Mouse (Mus musculus): ENCODE data around the gene Myo9b. TPM values are rescaled to one million over a fixed set of nuclear protein-coding genes. Genes with fewer than 3 reads are reported as not detected.

The Myo9b gene
- polyA plus RNA-seq, 1 experiment from 2014 or later = 9.1 TPM

DNA sequence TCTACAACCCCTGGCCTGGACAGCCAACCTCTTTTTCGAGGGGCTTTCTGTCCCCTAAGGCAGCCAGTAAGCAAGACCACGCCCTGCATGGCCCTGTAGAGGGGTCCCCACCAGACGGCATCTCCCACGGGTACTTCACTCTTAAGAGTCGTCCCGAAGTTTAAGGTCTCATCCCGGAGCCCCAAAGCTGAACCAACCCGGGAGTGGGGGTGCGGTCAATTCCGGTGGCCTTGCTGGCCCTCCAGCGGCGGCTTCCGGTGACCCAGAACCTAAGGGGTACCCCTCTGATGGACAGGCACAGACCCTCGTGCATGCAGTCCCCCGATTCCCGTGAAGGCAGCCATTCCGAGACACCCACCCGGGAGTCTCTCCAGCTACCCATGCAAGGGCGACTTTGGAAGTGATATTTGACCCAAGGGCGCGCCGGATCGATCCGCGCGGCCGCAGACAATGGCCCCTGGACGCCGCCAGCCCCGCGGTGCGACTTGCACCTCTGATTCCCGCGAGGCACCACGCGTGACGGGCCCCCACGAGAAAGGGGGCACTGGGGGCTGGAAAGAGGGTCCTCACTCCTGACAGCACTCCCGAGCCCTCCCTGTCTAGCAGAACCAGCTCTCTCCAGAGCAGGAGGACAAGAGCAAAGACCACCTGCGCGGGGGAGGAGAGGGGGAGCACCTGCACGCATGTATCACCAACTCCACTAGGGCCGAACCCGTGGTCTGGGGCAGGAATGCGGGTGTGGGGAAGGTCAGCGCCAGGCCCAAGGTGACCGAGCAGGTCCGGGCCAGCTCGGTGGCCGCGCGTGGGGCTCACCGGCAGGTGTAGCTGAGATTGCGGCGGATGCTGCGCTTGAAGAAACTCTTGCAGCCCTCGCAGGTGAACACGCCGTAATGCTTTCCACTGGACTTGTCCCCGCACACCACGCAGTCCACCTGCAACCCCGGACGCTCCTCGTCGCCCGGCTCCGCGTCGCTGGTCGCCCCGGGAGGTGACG lies 108.0 kb downstream of the Myo9b start:
- DNase-seq (ENCODE audit: low spot score) (no peak), ATAC-seq (no peak)
- H3K9ac ChIP-seq (replicated peaks; ENCODE audit: low read depth) = peak overlapping the region; percentile 84
- H3K4me3 ChIP-seq (ENCODE audit: low read depth, low read length) = peak overlapping the region; percentile 93
- peak overlapping the region; percentile 94 for H3K27ac ChIP-seq (ENCODE audit: low read length)
- WGBS = under 1% methylated on average over 68 of the region's 72 CpGs
- H3K36me3 ChIP-seq (ENCODE audit: insufficient read depth, low read length) = peaks cover 3% of the 10 kb centered on the region; the same call in 1 of the 2 replicates
- TF ChIP-seq CTCF (IDR thresholded peaks at IDR 0.05) (no peak), EP300 (IDR thresholded peaks at IDR 0.05) (no peak)
- no peaks in the 10 kb centered on the region for H3K9me3 ChIP-seq (ENCODE audit: low read length)
- H3K27me3 ChIP-seq (replicated peaks; ENCODE audit: insufficient read depth, low read length) = no peaks in the 10 kb centered on the region
- peaks cover 37% of the 10 kb centered on the region for H3K4me1 ChIP-seq (ENCODE audit: insufficient read depth, low read depth, low read length)
- peak overlapping the region; percentile 99 for H3K4me2 ChIP-seq (replicated peaks; ENCODE audit: low read depth, low read length)

DNA sequence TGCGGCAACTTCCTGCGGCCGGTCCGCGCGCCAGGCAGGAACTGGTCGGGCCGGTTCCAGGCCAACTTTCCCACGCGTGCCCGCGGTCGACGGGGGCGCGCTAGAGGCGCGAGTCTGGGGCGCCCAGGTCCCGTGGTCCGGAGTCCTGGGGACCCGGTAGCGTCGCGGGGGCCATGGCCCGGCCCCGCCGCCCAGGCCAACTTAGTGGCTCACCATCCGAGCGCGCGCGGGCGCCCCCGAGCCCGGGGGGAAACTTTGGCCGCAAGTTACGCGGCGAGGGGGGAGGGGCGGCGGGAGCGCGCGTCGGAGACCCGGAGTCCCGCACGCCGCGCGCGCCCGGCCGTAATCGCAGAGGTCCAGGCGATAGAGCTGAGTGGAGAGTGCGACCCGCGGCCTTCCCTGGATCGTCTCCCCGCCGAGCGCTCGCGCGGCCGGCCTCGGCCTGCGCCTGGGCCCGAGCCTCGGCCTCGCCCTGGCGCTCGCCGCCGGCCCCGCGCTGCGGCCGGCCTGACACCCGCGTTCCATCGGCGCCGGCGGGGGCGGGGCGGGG lies 109.0 kb downstream of the Myo9b start, which contains the start of gene Nr2f6:
TSS of gene Nr2f6 (minus strand) at position 540 of the 550 bp plus-strand sequence.
- Histone ChIP-seq H3K9me3 (ENCODE audit: low read length) (no peaks in the 10 kb centered on the region), H3K27ac (ENCODE audit: low read length) (peak within 1 kb of the TSS; percentile 94), H3K36me3 (ENCODE audit: insufficient read depth, low read length) (0 out of 2 replicates have a peak, but pooled peaks cover 3% of the 10 kb centered on the region), H3K4me3 (ENCODE audit: low read depth, low read length) (peak within 1 kb of the TSS; percentile 93), H3K4me1 (ENCODE audit: insufficient read depth, low read depth, low read length) (peaks cover 29% of the 10 kb centered on the region), H3K4me2 (replicated peaks; ENCODE audit: low read depth, low read length) (peak within 1 kb of the TSS; percentile 99), H3K27me3 (replicated peaks; ENCODE audit: insufficient read depth, low read length) (no peaks in the 10 kb centered on the region), H3K9ac (replicated peaks; ENCODE audit: low read depth) (peak within 1 kb of the TSS; percentile 84)
- peak; percentile 59 for ATAC-seq
- TF ChIP-seq EP300 (IDR thresholded peaks at IDR 0.05) (no peak), CTCF (IDR thresholded peaks at IDR 0.05) (no peak; the same call in 1 of the 2 replicates)
- peak; percentile 72 for DNase-seq (ENCODE audit: low spot score)
- WGBS = 5% methylated on average over 44 of the region's 89 CpGs

DNA sequence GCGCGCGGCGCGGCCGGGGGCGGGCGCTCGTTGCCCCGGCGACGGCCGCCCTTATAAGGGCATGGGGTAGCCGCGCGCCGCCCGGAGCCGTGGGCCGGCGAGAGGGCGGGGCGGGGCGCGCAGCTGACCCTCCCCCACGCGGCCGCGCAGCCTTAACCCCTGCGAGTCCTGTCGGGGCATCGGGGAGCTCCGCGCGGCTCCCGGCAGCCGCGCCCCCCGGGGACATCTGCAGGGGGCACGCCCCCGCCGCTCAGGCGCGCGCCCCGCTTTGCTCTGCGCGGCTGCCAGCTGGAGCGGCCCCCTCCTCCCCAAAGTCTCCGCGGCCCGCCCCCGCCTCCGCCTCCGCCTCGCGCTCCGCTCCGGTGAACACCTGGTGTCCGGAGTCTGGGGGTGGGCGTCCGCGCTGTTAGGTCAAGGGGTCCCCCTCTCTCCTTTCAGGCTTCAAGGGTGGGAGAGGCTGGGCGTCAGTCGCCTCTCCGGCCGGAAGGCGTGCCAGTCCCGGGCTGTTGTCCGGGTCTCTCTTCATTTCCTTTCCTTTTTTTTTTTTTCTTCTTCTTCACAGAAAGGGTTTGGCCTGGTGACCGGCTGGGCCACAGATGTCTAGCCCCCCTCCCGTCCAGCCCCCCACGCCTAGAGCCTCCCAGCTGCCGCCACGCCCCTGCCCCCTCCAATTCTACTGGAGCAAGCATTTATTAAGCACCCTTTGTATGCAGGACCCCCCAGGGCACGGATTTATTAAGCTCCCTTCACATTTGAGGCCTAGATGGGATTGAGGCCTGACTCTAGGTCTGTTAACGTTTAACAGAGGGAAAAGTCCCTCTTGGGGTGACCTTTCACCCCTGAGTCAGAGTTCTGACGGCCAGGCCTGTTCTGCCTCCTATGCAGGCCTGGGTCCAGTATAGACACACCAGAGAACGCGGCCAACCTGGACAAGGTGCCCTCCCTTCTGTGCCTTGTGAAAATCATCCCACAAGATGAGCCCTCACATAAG lies 109.8 kb downstream of the Myo9b start:
- Histone ChIP-seq H3K36me3 (ENCODE audit: insufficient read depth, low read length) (0 out of 2 replicates have a peak, but pooled peaks cover 3% of the 10 kb centered on the region), H3K4me3 (ENCODE audit: low read depth, low read length) (peak overlapping the region; percentile 93), H3K27me3 (replicated peaks; ENCODE audit: insufficient read depth, low read length) (no peaks in the 10 kb centered on the region), H3K4me1 (ENCODE audit: insufficient read depth, low read depth, low read length) (peaks cover 27% of the 10 kb centered on the region), H3K27ac (ENCODE audit: low read length) (peak overlapping the region; percentile 94), H3K4me2 (replicated peaks; ENCODE audit: low read depth, low read length) (peak overlapping the region; percentile 99), H3K9ac (replicated peaks; ENCODE audit: low read depth) (peak overlapping the region; percentile 84), H3K9me3 (ENCODE audit: low read length) (no peaks in the 10 kb centered on the region)
- TF ChIP-seq EP300 (IDR thresholded peaks at IDR 0.05) = no peak
- no peak for TF ChIP-seq CTCF (IDR thresholded peaks at IDR 0.05)
- WGBS = 4% methylated on average over 31 of the region's 80 CpGs
- ATAC-seq (peak; percentile 91), DNase-seq (ENCODE audit: low spot score) (peak; percentile 95)

DNA sequence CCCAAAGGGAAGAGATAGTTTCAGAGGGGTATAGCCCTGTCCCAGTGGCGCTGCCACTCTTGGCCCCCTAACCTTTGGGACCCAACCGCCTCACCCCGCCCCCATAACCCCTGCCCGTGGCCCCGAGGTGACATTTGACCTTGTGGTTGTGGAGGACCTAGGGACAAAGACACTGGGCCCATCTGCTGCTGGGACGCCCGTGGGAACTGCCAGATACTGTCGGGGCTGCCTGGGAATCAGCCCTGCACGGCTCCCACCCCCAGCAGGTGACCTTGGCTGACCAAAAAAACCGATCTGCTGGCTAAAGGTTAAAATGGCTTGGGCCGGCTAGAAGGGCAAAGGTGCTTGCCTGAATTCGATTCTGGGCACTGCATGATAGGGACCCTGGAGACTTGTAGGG lies 110.9 kb downstream of the Myo9b start:
- H3K4me1 ChIP-seq (ENCODE audit: insufficient read depth, low read depth, low read length) = peaks cover 27% of the 10 kb centered on the region
- 0 out of 2 replicates have a peak overlapping the region, but pooled peaks have one; percentile 9 for H3K4me2 ChIP-seq (replicated peaks; ENCODE audit: low read depth, low read length)
- ATAC-seq = no peak
- H3K9ac ChIP-seq (replicated peaks; ENCODE audit: low read depth) = no peak overlapping the region
- H3K27ac ChIP-seq (ENCODE audit: low read length) = peak overlapping the region; percentile 94
- TF ChIP-seq EP300 (IDR thresholded peaks at IDR 0.05) (no peak), CTCF (IDR thresholded peaks at IDR 0.05) (no peak)
- 33% methylated on average over 12 of the region's 12 CpGs for WGBS
- no peak overlapping the region for H3K4me3 ChIP-seq (ENCODE audit: low read depth, low read length)
- no peaks in the 10 kb centered on the region for H3K36me3 ChIP-seq (ENCODE audit: insufficient read depth, low read length)
- H3K9me3 ChIP-seq (ENCODE audit: low read length) = no peaks in the 10 kb centered on the region
- no peak for DNase-seq (ENCODE audit: low spot score)
- H3K27me3 ChIP-seq (replicated peaks; ENCODE audit: insufficient read depth, low read length) = no peaks in the 10 kb centered on the region

DNA sequence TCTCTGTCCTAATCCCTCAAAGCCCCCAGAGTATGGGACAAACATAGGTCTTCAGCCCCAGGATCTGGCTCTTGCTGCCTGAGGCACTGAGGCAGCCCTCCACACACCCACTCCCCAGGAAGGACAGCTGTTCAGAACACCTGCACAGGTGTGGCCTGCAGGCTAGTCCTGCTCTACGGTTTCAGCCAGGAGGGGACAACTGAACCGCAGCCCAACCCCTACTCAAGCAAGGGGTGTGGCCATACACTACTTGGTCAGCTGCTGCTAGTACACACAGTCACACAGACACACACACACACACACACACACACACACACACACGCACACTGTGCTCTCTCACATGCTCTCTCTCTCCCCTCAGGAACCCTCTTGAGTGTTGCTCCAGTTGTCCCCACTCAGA lies 111.3 kb downstream of the Myo9b start:
- Histone ChIP-seq H3K27me3 (replicated peaks; ENCODE audit: insufficient read depth, low read length) (no peaks in the 10 kb centered on the region), H3K4me3 (ENCODE audit: low read depth, low read length) (no peak overlapping the region), H3K27ac (ENCODE audit: low read length) (peak overlapping the region; percentile 94), H3K9me3 (ENCODE audit: low read length) (no peaks in the 10 kb centered on the region), H3K36me3 (ENCODE audit: insufficient read depth, low read length) (no peaks in the 10 kb centered on the region), H3K4me1 (ENCODE audit: insufficient read depth, low read depth, low read length) (peaks cover 26% of the 10 kb centered on the region), H3K9ac (replicated peaks; ENCODE audit: low read depth) (no peak overlapping the region), H3K4me2 (replicated peaks; ENCODE audit: low read depth, low read length) (no peak overlapping the region)
- 29% methylated on average over 3 of the region's 3 CpGs for WGBS
- ATAC-seq = peak; percentile 30
- no peak for TF ChIP-seq CTCF (IDR thresholded peaks at IDR 0.05)
- no peak for TF ChIP-seq EP300 (IDR thresholded peaks at IDR 0.05)
- DNase-seq (ENCODE audit: low spot score) = peak; percentile 76

All from lung, postnatal 0 days (tissue).